Mouse (Mus musculus) ovary, postnatal 10 days (tissue): Measurements from ENCODE around the gene Ano3.

Experiments
- DNase-seq: peaks from one replicate; pipeline ENCODE4 v3.0.0; 2022; ENCODE audit warnings: low spot score

Ano3 gene

DNA sequence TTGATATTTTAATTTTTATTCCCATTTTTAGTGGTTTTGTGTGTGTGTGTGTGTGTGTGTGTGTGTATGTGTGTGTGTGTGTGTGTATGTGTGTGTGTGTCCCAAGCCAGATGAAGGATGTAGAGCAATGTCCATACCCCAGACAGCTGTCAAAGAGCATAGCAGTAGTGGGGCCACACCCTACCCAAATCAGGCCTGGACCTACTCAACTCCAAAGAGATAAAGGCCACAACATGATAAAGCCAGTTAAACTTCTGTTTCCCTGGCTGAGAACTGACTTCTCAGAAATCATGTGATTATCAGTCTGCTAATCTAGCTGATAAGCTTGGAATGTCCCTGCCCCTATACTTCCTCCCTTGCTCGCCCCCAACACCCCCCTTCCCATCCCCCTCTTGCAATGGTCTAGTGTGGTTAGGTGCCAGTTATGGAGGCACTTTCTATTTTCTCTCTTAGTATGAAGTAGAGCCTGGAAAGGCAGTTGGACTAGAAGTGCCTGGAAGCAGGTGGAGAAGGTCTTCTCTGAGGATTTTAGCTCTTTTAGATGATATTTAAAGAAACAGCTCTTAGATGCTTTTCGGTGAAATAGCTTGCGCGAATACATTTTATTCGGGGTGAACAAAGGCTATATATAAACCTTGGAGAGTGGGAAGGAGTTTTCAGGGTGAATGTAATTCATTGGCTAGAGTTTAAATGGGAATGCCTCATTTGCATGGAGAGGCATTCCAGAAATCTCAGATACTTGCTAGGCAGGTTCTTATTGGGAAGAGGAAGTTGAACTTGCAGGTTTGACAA, 144.2 kb downstream of the Ano3 start:
- DNase-seq, result no peak

- DNase-seq, result no peak
These were observed 154.8 kb downstream of the Ano3 start for GRCm38 (mm10) chr2:110795928-110796327.

- no peak for DNase-seq
These were observed 155.3 kb downstream of the Ano3 start for GRCm38 (mm10) chr2:110795433-110795832.

DNA sequence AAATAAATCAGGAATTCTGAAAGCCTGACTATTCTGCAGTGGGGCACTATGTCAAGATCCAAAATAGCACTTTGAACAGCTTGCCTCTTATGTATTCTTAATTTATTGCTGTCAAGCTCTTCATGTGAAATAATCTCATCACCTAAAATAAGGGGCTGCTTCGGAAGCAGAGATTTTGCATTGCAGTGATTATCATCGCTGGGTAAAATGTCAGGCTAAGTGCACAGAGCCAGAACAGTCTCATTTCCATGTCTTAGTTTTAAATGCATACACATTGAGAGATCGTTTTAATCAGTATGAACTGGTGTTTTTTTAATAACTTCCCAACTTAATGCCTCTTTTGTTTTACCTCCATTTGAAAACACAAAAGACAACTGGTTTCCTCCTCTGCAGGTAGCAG, 163.3 kb downstream of the Ano3 start:
- no peak for DNase-seq

DNA sequence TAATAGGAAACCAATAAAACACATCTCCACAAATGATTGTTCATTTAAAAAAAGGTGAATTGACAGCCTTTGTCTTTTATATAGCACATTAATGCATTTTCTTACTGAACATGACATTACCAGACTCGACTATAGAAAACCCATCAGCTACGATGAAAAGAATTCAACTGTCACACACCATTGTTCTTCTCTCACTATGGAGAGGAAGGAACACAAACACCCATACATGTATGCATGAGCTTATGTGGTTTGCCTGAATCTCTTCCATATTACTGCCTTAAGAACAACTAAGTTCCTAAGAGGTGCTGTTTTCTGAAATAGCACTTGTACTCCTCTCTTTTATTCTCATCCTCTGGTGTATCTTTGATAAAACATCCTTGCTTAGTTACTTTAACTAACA, 191.3 kb downstream of the Ano3 start:
- no peak for DNase-seq

- no peak for DNase-seq
These were observed 193.2 kb downstream of the Ano3 start for GRCm38 (mm10) chr2:110757556-110757955.

DNA sequence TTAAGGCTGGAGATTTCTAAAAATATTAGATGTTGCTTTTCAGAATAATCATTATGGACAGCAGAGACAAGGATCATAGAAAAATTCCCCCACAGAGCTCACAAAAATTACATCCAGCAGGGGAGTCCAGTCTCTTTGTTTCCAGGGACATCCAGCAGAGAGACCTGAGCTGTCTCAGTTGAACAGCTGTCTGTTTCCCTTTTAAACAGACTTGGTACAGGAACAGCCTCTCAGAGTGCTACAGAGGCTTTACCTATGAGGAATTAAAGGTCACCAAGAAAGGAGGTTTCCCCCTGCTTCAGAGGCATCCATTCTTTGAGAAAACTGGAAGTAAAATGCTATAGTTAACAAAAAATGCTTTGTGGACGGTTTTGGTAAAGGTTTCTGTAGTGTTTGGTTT, 210.2 kb downstream of the Ano3 start:
- no peak for DNase-seq

DNA sequence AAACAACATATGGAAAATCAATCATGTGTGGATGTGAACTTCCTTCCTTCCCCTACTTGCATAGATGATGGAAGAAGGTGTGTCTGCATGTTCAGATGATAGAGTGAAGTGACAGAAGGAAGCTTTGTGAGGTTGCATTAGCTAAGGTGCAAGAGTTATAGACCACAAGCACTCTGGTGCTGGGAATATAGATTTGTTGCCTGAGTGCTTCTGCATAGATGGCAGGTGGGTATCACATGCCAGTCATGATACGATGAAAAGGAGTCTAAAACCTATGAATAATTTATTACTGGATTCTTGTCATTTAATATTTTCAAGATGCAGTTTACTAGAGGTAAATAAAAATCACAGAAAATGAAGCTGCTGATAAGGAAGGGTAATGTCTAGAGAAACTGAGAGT, 210.9 kb downstream of the Ano3 start:
- no peak for DNase-seq

DNA sequence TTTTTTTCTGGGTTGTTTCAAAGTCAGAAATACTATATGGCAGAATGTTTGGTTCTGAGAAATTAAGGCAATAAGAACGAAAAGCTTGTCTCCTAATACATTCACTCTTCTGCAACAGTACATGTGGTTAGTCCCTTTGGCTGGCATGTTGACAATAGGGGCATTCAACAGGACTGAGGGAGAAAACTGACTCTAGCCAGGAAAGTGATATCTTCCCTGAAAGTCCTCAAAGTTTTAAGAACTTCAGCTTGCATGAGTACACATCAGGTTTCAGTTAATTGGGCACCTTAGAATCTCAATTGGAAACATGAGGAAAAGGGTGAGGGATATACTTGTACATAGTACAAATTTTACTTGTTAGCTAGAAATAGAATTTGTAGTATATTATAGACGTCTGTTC, 212.7 kb downstream of the Ano3 start:
- no peak for DNase-seq

DNA sequence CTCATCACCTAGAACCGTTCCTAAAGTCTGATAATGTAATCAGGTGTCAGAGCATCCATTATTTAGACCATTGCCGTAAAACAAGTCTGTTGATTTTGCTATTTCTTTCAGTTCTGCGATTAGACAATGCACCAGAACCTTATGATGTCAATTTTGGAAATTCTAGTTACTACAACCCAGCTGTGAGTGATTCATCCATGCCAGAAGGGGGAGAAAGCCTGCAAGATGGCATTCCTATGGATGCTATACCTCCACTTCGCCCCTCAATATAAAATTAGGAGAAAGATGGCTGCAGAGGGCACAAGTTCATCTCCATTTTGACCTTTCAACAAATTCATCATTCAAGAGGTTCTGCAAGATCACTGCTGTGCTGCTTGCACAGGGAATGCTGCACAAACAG, 213.5 kb downstream of the Ano3 start:
- no peak for DNase-seq

DNA sequence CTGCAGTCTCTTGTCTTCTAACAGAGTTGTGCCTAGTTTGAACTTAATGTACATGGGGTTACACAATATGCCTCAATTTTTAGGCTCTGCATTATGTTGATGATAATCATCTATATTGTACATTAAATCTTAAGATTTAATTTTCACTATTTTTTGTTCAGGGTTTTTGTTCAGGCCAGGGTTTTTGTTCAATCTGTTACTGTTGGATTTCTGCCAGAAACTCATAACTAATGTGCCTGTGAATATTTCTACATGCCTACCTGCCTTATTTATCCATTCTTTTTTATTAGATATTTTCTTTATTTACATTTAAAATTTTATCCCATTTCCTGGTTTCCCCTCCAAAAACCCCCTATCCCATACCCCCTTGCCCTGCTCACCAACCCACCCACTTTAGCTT, 224.6 kb downstream of the Ano3 start:
- DNase-seq, result no peak

DNA sequence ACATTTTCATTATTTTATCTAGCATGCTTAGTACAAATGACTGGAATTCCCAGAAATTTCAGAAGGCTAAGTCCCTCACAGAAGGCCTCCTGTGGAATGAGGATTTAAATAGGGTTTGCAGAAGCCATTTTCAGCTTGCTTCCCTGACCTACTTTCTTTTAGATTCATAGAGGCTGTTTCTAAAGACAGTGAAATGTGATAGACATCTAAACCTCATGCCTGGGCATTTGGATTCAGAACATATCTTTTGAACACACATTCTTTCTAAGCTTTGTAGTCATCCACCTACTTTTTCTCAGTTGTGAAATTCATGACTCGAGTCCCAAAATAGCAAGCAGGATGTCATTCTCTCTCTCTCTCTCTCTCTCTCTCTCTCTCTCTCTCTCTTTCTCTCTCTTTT, 228.5 kb downstream of the Ano3 start:
- DNase-seq, result no peak

GRCm38 (mm10) chr2:110721290-110721753, 229.4 kb downstream of the Ano3 start, which contains the start of gene Muc15:
Gene Muc15, plus strand, starts transcription at chr2:110721340.
- DNase-seq, result no peak

- no peak for DNase-seq
These were observed 231.7 kb downstream of the Ano3 start for GRCm38 (mm10) chr2:110719051-110719450.

GRCm38 (mm10) chr2:110710055-110710720, 240.5 kb downstream of the Ano3 start:
- no peak for DNase-seq

DNA sequence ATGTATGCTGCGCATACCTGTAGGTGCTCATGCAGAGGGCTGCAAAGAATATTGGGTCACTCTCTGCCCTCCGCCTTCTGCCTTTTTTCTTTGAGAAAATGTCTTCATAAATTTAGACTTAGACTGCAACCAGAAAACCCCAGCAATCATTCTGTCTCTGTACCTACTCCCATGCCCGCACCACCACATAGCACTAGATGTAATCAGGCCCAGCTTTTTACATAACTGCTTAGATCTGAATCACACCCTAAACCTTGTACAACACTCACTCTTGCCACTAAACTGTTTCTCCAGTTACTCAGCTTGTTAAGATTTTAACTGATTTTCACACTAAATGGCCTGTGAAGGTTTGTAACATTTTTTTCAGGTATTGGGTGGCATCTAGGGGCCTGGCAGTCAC, 241.3 kb downstream of the Ano3 start:
- DNase-seq, result no peak

GRCm38 (mm10) chr2:110671071-110671624, 279.6 kb downstream of the Ano3 start:
- no peak for DNase-seq

- DNase-seq, result no peak
These were observed 287.4 kb downstream of the Ano3 start for GRCm38 (mm10) chr2:110663329-110663728.

- no peak for DNase-seq
These were observed 305.9 kb downstream of the Ano3 start for GRCm38 (mm10) chr2:110644846-110645245.

- DNase-seq, result no peak
These were observed 306.4 kb downstream of the Ano3 start for GRCm38 (mm10) chr2:110644358-110644757.
